Mouse (Mus musculus): ENCODE results near the gene Snx12. TPM values are rescaled to one million over a fixed set of nuclear protein-coding genes. Genes with fewer than 3 reads are reported as not detected.

Snx12 gene
- polyA plus RNA-seq, 1 experiment from 2014 or later: 52.1 TPM

DNA sequence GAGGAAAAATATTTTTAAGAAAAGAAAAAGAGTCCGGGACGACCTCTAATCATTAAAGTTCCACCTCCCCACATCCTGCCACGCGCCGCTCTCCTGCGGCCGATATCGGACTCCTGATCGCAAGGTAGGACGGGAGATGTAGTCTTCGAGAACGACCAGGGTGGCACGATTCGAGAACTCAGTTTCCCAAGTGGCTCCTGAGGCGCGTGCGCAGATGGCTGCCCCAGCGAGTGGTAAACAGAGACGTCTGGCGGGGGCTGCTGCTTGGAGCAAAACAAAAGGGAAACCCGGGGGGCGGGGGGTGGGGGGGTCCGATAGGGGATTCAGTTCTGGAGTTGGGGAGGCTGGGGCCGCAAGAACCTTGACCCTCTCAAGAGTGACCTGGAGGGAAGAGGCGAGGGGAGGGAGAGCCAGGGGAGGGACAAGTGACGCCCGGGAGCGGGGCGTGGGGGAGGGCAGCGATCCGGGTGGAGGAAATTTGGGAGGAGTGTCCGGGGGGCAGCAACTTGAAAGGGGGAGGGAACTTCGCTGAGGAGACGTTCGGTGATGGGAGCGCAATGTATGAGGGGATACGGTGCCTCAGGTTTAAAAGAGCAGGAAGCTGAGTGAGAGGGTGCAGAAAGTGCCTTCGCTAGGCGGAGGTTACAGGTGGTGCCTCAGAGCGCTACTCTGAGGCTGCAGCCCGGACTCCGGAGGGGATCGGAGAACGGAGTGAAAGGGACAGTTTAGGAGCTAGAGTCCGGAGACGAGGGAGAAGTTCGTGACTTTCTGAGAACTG lies 31.8 kb upstream of the Snx12 start, which contains the start of gene Foxo4:
Gene Foxo4 (plus strand): TSS at position 577 of the 778 bp plus-strand sequence.
- no peaks in the 10 kb centered on the region for H3K36me3 ChIP-seq (ENCODE audit: control insufficient read depth, insufficient read depth, low read length)
- peak; percentile 94 for ATAC-seq (ENCODE audit: low read depth)
- H3K4me2 ChIP-seq (ENCODE audit: low read depth, low read length): peak within 1 kb of the TSS; percentile 63
- no peaks in the 10 kb centered on the region for H3K27me3 ChIP-seq (ENCODE audit: control insufficient read depth, insufficient read depth, low read depth, low read length)
- H3K4me3 ChIP-seq (ENCODE audit: low read length): peak within 1 kb of the TSS; percentile 59
- 18% methylated on average over 46 of the region's 47 CpGs for WGBS
- H3K27ac ChIP-seq (ENCODE audit: low read length): peak within 1 kb of the TSS; percentile 31; the same call in 1 of the 2 replicates
- H3K9me3 ChIP-seq (ENCODE audit: control insufficient read depth, low read length): peaks cover 3% of the 10 kb centered on the region; the same call in 1 of the 2 replicates
- peaks cover 2% of the 10 kb centered on the region; the same call in 1 of the 2 replicates for H3K4me1 ChIP-seq (replicated peaks; ENCODE audit: control insufficient read depth, insufficient read depth, low read length)
- peak within 1 kb of the TSS; percentile 67 for H3K9ac ChIP-seq (ENCODE audit: low read length)

DNA sequence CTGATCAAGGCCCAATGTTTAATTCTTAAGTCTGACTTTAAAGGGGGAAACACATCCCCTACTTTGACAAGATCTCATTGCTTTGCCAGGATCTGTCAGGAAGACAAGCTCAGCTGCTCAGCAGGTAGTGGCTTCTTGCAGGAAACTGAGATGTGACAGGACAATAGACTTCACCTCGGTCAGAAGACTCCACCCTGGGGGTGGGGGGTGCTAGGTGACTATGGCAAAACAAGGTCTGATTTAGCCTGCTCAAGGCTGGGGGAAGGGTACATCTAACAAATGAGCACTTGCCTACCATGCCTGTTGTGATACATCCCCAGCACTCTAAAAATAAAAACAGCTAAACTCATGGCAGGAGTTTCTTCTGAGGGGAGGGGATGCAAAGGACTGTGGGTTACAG lies 22.6 kb upstream of the Snx12 start:
- H3K27ac ChIP-seq (ENCODE audit: low read length): no peak overlapping the region
- no peaks in the 10 kb centered on the region for H3K9me3 ChIP-seq (ENCODE audit: control insufficient read depth, low read length)
- no peaks in the 10 kb centered on the region for H3K27me3 ChIP-seq (ENCODE audit: control insufficient read depth, insufficient read depth, low read depth, low read length)
- WGBS: 20% methylated on average over 1 of the region's 1 CpGs
- no peaks in the 10 kb centered on the region for H3K4me1 ChIP-seq (replicated peaks; ENCODE audit: control insufficient read depth, insufficient read depth, low read length)
- ATAC-seq (ENCODE audit: low read depth): no peak
- H3K9ac ChIP-seq (ENCODE audit: low read length): no peak overlapping the region
- no peak overlapping the region for H3K4me2 ChIP-seq (ENCODE audit: low read depth, low read length)
- H3K36me3 ChIP-seq (ENCODE audit: control insufficient read depth, insufficient read depth, low read length): no peaks in the 10 kb centered on the region
- no peak overlapping the region for H3K4me3 ChIP-seq (ENCODE audit: low read length)

DNA sequence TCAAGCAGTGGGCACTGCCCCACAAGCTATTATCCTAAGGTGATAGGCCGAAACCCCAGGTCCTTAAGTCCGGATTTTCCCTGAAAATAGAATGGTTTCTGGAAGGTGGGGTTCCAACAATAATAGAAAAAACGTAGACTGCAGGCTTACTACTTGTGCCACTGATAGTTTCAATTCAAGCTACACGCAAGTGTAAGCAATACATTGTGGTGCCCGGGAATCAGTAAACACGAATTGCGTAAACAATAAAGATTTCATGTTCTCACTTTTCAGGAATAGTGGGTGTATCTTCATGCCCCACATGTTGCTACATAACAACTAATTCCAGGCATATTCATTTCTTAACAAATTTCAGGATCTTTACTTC lies 416 bp upstream of the Snx12 start:
- Histone ChIP-seq H3K4me2 (ENCODE audit: low read depth, low read length) (peak overlapping the region; percentile 63), H3K9me3 (ENCODE audit: control insufficient read depth, low read length) (no peaks in the 10 kb centered on the region), H3K4me1 (replicated peaks; ENCODE audit: control insufficient read depth, insufficient read depth, low read length) (peaks cover 5% of the 10 kb centered on the region; the same call in 1 of the 2 replicates), H3K27me3 (ENCODE audit: control insufficient read depth, insufficient read depth, low read depth, low read length) (no peaks in the 10 kb centered on the region; the same call in none of the 2 replicates), H3K27ac (ENCODE audit: low read length) (peak overlapping the region; percentile 76), H3K4me3 (ENCODE audit: low read length) (peak overlapping the region; percentile 66), H3K9ac (ENCODE audit: low read length) (peak overlapping the region; percentile 56), H3K36me3 (ENCODE audit: control insufficient read depth, insufficient read depth, low read length) (no peaks in the 10 kb centered on the region)
- 22% methylated on average over 7 of the region's 7 CpGs for WGBS
- no peak for ATAC-seq (ENCODE audit: low read depth)

DNA sequence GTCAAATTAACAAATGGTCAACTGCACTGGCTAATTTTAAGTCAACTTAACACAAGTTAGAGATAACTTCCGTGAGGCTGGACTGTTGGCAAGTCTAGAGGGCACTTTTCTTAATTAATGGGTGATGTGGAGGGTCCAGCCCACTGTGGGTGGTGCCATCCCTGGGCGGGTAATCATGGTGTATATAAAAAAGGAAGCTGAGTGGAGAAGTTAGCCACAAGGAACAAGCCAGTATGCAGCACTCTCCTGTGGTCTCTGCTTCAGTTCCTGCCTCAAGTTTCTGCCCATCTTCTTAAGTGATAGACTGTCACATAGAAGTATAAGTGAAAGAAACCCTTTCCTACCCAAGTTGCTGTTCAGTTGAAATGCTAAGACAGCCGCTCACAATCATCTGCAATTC lies 33.1 kb downstream of the Snx12 start:
- ATAC-seq (ENCODE audit: low read depth): no peak
- Histone ChIP-seq H3K27ac (ENCODE audit: low read length) (no peak overlapping the region), H3K9me3 (ENCODE audit: control insufficient read depth, low read length) (no peaks in the 10 kb centered on the region), H3K36me3 (ENCODE audit: control insufficient read depth, insufficient read depth, low read length) (no peaks in the 10 kb centered on the region), H3K27me3 (ENCODE audit: control insufficient read depth, insufficient read depth, low read depth, low read length) (peaks cover 3% of the 10 kb centered on the region), H3K4me2 (ENCODE audit: low read depth, low read length) (no peak overlapping the region), H3K4me3 (ENCODE audit: low read length) (no peak overlapping the region), H3K9ac (ENCODE audit: low read length) (no peak overlapping the region), H3K4me1 (replicated peaks; ENCODE audit: control insufficient read depth, insufficient read depth, low read length) (no peaks in the 10 kb centered on the region)
- 88% methylated on average over 3 of the region's 3 CpGs for WGBS

DNA sequence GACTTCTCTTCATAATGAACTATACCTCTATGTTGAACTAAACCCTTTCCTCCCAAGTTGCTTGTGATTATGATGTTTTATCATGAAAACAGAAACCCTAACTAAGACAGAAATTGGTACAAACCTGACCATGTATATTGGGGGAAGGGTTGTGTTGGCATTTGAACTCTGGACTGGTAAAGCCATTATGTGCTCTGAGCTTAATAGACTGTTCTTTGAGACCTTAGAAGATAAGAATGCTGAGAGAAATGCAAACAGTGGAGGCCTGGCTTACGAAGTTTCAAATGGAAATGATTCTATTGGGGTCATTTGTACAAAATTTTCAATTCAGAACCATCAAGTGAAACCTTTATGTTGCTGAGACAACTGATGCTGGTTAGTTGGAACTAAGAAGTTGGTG lies 34.7 kb downstream of the Snx12 start:
- Histone ChIP-seq H3K4me2 (ENCODE audit: low read depth, low read length) (no peak overlapping the region), H3K27me3 (ENCODE audit: control insufficient read depth, insufficient read depth, low read depth, low read length) (peaks cover 3% of the 10 kb centered on the region), H3K36me3 (ENCODE audit: control insufficient read depth, insufficient read depth, low read length) (no peaks in the 10 kb centered on the region), H3K27ac (ENCODE audit: low read length) (no peak overlapping the region), H3K4me3 (ENCODE audit: low read length) (no peak overlapping the region), H3K9me3 (ENCODE audit: control insufficient read depth, low read length) (no peaks in the 10 kb centered on the region), H3K4me1 (replicated peaks; ENCODE audit: control insufficient read depth, insufficient read depth, low read length) (no peaks in the 10 kb centered on the region), H3K9ac (ENCODE audit: low read length) (no peak overlapping the region)
- WGBS: 57% methylated on average over 1 of the region's 1 CpGs
- no peak for ATAC-seq (ENCODE audit: low read depth)

DNA sequence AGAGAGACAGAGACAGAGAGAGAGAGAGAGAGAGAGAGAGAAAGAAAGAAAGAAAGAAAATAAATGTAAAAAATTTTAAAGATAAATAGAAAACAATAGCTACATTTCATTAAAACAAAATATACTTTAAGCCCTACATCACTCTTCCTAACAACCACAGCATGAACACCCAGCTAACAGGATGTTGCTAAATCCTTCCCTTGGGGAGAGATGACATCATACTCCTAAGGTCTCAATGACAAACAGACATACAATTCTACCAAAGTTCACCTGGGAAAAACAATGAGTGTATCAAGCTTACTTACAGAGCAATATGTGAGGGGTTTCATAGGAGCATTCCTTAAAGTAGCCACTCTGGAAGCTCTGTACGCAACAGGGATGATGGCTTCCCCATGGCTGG lies 49.0 kb downstream of the Snx12 start:
- Histone ChIP-seq H3K27me3 (ENCODE audit: control insufficient read depth, insufficient read depth, low read depth, low read length) (no peaks in the 10 kb centered on the region; the same call in 1 of the 2 replicates), H3K4me2 (ENCODE audit: low read depth, low read length) (no peak overlapping the region), H3K27ac (ENCODE audit: low read length) (no peak overlapping the region), H3K9me3 (ENCODE audit: control insufficient read depth, low read length) (no peaks in the 10 kb centered on the region), H3K4me1 (replicated peaks; ENCODE audit: control insufficient read depth, insufficient read depth, low read length) (no peaks in the 10 kb centered on the region), H3K9ac (ENCODE audit: low read length) (no peak overlapping the region), H3K4me3 (ENCODE audit: low read length) (no peak overlapping the region), H3K36me3 (ENCODE audit: control insufficient read depth, insufficient read depth, low read length) (no peaks in the 10 kb centered on the region)
- 79% methylated on average over 1 of the region's 1 CpGs for WGBS
- ATAC-seq (ENCODE audit: low read depth): no peak

DNA sequence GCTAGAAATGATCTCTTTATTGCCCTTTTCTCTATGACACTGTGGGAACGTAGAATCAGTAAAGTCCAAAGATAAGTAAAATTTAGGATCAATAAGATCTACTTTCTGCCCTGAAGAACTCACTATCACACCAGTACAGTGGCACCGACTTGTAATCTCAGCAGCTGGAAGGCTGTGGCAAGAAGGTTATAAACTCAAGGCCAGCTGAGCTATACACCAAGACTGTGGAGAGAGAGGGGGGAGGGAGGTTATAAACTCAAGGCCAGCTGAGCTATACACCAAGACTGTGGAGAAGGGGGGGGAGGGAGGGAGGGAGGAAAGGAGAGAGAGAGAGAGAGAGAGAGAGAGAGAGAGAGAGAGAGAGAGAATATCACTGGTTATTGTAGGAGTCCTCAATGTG lies 53.9 kb downstream of the Snx12 start:
- Histone ChIP-seq H3K9me3 (ENCODE audit: control insufficient read depth, low read length) (no peaks in the 10 kb centered on the region), H3K36me3 (ENCODE audit: control insufficient read depth, insufficient read depth, low read length) (no peaks in the 10 kb centered on the region), H3K9ac (ENCODE audit: low read length) (no peak overlapping the region), H3K4me3 (ENCODE audit: low read length) (no peak overlapping the region), H3K4me1 (replicated peaks; ENCODE audit: control insufficient read depth, insufficient read depth, low read length) (no peaks in the 10 kb centered on the region), H3K4me2 (ENCODE audit: low read depth, low read length) (no peak overlapping the region), H3K27me3 (ENCODE audit: control insufficient read depth, insufficient read depth, low read depth, low read length) (no peaks in the 10 kb centered on the region; the same call in 1 of the 2 replicates), H3K27ac (ENCODE audit: low read length) (no peak overlapping the region)
- 74% methylated on average over 2 of the region's 2 CpGs for WGBS
- ATAC-seq (ENCODE audit: low read depth): no peak

DNA sequence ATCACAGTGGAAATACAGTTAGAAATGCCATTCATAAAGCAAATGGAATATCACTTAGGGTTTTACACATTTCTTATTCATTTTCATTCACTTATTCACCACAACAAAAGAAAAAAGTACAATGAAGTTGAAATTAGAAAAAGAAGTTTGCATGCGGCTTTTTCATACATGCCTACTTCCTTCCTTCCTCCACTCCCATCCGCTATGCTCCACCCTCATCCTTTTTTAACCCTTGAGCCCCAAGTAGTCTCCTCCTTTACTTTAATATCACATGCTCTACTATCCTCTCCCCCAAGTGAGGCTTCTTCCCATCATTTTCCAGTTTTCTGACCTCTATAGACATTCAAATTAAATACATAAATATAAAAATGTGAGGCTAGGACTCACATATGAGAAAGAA lies 58.6 kb downstream of the Snx12 start:
- H3K4me1 ChIP-seq (replicated peaks; ENCODE audit: control insufficient read depth, insufficient read depth, low read length): no peaks in the 10 kb centered on the region
- 47% methylated on average over 2 of the region's 2 CpGs for WGBS
- no peaks in the 10 kb centered on the region for H3K36me3 ChIP-seq (ENCODE audit: control insufficient read depth, insufficient read depth, low read length)
- no peak overlapping the region for H3K9ac ChIP-seq (ENCODE audit: low read length)
- no peaks in the 10 kb centered on the region; the same call in 1 of the 2 replicates for H3K27me3 ChIP-seq (ENCODE audit: control insufficient read depth, insufficient read depth, low read depth, low read length)
- H3K27ac ChIP-seq (ENCODE audit: low read length): no peak overlapping the region
- H3K4me2 ChIP-seq (ENCODE audit: low read depth, low read length): no peak overlapping the region
- H3K9me3 ChIP-seq (ENCODE audit: control insufficient read depth, low read length): no peaks in the 10 kb centered on the region
- no peak for ATAC-seq (ENCODE audit: low read depth)
- H3K4me3 ChIP-seq (ENCODE audit: low read length): no peak overlapping the region

DNA sequence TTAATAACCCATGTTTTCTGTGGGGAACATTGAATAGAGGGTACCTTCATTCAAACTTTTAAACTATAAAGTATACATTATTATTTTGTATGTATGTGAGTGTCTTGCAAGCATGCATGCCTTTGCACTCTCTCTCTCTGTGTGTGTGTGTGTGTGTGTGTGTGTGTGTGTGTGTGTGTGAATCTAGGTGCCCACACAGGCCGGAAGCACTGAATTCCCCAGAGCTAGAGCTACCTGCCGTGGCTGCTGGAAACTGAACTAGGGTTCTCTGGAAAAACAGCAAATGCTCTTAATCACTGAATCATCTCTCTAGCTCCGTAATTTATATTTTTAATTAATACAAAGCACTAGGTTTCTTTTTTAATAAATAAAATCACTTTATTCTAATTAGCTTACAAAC lies 59.1 kb downstream of the Snx12 start:
- no peaks in the 10 kb centered on the region for H3K4me1 ChIP-seq (replicated peaks; ENCODE audit: control insufficient read depth, insufficient read depth, low read length)
- no peaks in the 10 kb centered on the region for H3K9me3 ChIP-seq (ENCODE audit: control insufficient read depth, low read length)
- ATAC-seq (ENCODE audit: low read depth): no peak
- no peak overlapping the region for H3K9ac ChIP-seq (ENCODE audit: low read length)
- no peaks in the 10 kb centered on the region for H3K36me3 ChIP-seq (ENCODE audit: control insufficient read depth, insufficient read depth, low read length)
- no peaks in the 10 kb centered on the region; the same call in 1 of the 2 replicates for H3K27me3 ChIP-seq (ENCODE audit: control insufficient read depth, insufficient read depth, low read depth, low read length)
- 72% methylated on average over 3 of the region's 3 CpGs for WGBS
- H3K4me3 ChIP-seq (ENCODE audit: low read length): no peak overlapping the region
- no peak overlapping the region for H3K4me2 ChIP-seq (ENCODE audit: low read depth, low read length)
- no peak overlapping the region for H3K27ac ChIP-seq (ENCODE audit: low read length)
